Mouse (Mus musculus) cerebellum, adult 2 months (tissue): ENCODE results near the gene Rnft1.

Source experiments
- CTCF ChIP-seq: fragments of 200-500 bp; IDR thresholded peaks from 2 replicates; pipeline ENCODE4 v1.5.1; 2011; ENCODE audit warnings: low read depth, mild to moderate bottlenecking, control low read depth, low read length, moderate library complexity, borderline replicate concordance; ENCODE audit not compliant: insufficient read depth
- POLR2A ChIP-seq: fragments of 200-500 bp; IDR thresholded peaks from 2 replicates; pipeline ENCODE4 v1.6.1; 2011; ENCODE audit warnings: low read length, control low read depth, borderline replicate concordance; ENCODE audit not compliant: insufficient read depth

DNA sequence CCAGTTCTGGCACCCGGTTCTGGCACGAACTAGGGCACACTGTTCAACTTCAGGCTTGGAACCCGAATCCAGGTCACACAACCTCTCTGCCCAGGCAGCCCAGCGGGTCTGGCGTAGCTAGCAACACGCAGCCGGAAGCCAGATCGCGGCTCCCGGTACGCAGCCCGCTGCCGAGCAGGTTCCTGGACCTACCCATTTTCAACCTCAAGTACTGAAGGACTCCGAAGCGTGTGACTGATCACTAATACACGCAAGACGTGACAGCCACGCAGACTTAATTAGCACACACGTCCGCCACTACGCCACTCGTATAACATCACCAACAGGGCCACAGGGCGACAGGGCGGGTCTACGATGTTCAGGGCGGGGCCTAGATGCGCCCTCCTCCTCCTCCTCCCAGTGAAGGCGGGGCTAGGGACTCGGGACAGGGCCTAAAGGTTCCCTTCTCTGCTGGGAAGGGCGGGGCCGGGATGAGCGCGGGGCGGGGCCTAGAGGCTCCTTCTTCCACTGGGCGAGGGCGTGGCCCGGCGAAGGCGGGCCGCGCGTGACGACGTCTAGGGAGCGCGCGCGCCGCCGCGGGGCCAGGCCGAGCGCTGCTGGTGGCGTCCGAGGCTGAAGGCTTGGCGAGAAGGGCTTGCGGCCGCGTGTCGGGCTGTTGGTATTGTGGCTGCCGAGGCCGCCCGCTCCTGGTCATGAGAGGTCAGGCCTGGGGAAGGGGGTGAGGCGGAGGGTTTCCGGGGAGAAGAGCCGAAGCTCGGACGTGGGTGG is at the start of gene Rnft1:
- no peak for TF ChIP-seq CTCF
- peak; percentile 68; the same call in 1 of the 2 replicates for TF ChIP-seq POLR2A
